Mouse (Mus musculus) T-helper 1 cell (primary cell): Measurements from ENCODE around the gene Tmem132d.
"Not testable (repeated sequence)": the region's sequence is repeated elsewhere in the genome, so short reads cannot be mapped to it uniquely, and the experiment has no call there.

ENCODE experiments used
- in situ Hi-C: fragments of 300-600 bp; cut with MboI, MseI; formaldehyde crosslinking; loops from one replicate; pipeline ENCODE4 v1.15.1; 2025; ENCODE audit warnings: high pct_unique_total_duplicates

Gene Tmem132d

DNA sequence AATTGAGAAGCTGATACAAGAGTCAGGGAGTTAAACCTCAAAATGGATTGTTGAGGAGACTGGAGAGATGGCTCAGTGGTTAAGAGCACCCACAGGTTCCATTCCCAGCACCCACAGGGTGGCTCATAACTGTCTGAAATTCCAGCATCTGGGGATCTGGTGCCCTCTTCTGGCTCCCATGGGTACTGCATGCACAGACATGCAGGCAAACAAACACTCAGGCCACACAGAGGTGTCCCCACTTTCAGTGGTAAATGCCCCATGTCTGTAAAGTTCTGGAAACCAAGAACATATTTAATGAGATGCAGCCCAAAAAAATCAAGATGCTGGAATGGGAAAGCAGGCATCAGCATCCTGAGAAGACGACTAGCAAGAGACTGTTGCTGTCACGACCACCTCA is 333.4 kb downstream of the Tmem132d start:
- in situ Hi-C loops = no loop called here

DNA sequence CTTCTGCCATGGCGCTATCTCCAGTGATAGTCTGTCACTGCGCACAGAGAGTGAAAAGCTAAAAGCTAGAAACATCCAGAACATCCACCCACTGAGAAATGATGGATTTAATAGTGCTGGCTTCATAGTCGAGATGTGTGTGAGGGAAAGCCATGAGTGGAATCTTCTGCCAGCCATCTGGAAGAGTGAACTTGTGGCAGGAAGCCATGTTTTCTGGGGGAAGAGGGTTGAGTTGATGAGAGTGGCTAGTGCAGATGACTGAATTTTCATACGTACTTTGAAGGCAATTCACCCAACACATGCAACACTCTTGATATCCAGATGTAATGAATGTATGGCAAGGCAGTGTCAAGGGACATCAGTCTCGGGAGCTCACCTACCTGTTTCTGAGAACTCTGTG is 342.3 kb downstream of the Tmem132d start:
- in situ Hi-C loops = no loop called here

DNA sequence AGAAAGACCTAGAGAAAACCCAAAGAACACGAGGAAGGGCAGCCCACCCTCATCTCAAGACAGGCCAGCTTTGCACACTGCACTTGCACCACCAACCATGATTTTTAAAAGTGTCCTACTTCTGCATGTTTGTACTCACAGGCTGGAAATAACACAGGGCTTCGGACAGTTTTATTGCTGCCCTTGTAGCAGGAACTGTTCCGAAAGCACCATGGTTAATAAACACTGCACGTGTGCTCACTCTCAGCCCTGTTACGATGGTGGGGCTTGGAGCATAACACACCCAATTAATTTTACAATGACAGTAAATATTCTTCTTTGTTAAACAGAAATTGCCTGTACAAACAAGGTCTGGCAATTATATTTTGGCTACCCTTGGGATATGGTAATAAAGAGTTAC is 357.4 kb downstream of the Tmem132d start:
- in situ Hi-C loops = no loop called here

GRCm38 (mm10) chr5:128072616-128073015 is 360.3 kb downstream of the Tmem132d start:
- in situ Hi-C loops = no loop called here

- in situ Hi-C loops = no loop called here
Observed at GRCm38 (mm10) chr5:128041781-128042180, 391.1 kb downstream of the Tmem132d start.

DNA sequence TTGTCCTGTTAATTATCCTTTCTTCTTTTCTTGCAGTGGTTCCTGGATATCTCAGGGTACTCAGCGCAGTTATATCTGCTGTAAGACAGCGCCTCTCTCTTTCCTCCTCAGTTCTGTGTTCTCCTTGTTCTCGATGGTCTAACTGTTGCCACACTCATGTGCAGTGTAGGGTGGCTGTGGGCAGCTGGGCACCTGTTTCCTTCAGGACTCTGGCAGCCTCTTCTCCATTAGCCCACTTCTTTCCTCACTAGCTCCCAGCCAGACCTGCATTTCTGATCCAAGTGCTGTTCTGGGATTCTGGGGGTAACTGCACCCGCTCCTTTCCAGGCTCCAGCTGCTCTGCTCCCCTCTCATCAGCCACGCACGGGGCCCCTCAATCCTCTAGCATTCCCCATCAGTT is 392.8 kb downstream of the Tmem132d start:
- in situ Hi-C loops = no loop called here

DNA sequence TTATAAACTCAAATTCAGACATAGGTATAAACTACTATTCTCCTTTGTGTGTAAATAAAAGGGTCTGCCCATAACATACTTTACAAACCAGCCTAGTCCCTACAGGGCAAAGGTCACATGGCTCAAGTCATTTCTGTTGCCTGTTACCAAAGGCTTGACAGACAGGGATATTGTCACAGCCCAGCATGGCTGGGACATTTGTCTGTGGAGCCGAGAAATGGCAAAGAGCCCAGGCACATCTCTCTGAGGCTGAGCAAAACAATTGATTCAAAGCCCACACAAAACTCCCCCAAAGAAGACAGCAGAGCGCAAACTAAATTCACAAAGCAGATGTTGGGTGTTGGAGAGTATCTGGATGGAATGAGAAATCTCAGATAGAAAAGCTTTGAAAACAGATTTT is 405.8 kb downstream of the Tmem132d start:
- in situ Hi-C loops = no loop called here

DNA sequence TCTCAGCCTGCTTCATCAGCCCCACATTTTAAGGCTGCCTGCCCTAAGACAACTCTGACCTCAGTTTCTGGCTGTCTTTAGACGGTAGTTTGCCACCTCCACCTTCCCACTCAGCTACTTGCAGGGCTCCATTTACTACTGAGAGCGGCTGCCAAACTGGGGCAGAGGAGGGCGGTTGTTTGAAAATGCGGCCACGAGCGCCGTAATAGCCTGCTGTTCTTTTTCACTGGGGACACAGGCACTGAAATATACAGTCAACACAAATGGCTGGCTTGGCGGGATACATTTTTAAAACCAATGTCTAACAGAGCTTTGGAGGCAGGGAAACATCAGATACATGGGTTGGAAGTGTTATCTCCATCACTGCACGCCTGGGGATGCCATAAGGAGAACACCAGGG is 428.2 kb downstream of the Tmem132d start:
- in situ Hi-C loops = no loop called here

- in situ Hi-C loops = no loop called here
Observed at GRCm38 (mm10) chr5:127996526-127997245, 436.2 kb downstream of the Tmem132d start.

- in situ Hi-C loops = no loop called here
Observed at GRCm38 (mm10) chr5:127993460-127993859, 439.4 kb downstream of the Tmem132d start.

- in situ Hi-C loops = no loop called here
Observed at GRCm38 (mm10) chr5:127990826-127991225, 442.1 kb downstream of the Tmem132d start.

GRCm38 (mm10) chr5:127980003-127980358 is 452.9 kb downstream of the Tmem132d start:
- in situ Hi-C loops = loop anchor here (10.0 kb wide), 1 partner anchor 1415 kb away; no protein-coding TSS in a partner anchor

GRCm38 (mm10) chr5:127979329-127980002 is 453.4 kb downstream of the Tmem132d start:
- in situ Hi-C loops = loop anchor here (10.0 kb wide), 1 partner anchor 1415 kb away; no protein-coding TSS in a partner anchor

GRCm38 (mm10) chr5:127976661-127977060 is 456.2 kb downstream of the Tmem132d start:
- in situ Hi-C loops = no loop called here

- in situ Hi-C loops = no loop called here
Observed at GRCm38 (mm10) chr5:127965700-127966099, 467.2 kb downstream of the Tmem132d start.

- in situ Hi-C loops = no loop called here
Observed at GRCm38 (mm10) chr5:127962656-127963055, 470.2 kb downstream of the Tmem132d start.

DNA sequence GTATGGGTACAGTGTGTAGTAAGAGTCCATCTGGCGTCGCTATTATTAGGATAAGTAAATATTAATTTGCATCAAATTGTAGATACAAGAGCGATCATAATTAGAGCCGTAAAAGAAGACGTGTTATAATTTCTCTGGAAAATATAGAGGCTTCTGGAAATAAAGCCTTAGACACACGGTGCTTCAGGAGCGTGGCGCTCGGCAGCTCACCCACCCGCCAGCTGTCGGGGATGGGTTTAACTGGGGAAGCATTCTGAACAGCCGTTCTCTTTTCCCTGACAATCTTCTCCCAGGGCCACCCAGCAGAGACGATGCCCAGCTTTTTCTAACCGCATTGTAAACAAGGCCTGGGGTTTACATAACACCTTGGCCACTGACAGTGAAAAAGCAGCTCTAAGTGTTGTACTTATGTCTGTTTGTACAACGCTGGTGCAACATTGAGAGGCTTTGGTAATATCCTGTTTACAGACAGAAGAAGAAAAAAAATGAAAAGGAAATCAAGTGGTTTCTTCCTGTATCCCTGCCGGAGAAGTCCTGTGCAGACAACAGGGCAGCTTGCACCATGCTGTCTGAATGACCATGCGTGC is 476.3 kb downstream of the Tmem132d start:
- in situ Hi-C loops = no loop called here

GRCm38 (mm10) chr5:127954231-127954790 is 478.6 kb downstream of the Tmem132d start:
- in situ Hi-C loops = no loop called here

DNA sequence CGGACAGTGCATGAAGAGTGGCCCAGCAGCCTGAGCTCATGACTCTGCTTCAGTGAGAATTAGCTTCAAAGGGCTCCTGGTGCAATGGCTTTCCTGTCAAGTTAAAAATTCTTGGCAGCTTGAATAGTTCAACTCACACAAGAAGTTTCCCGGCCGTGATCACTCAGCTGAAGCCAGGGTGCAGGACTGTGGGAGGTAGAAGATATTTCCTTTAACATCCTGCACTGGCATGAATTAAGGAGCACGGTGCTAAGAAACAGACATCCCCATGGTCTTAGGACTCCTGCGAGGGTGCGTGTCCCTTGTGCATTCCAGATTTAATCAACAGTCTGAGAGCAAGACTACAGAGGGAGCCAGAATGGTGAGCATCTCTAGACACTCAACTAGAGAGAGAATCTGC is 480.1 kb downstream of the Tmem132d start:
- in situ Hi-C loops = no loop called here

DNA sequence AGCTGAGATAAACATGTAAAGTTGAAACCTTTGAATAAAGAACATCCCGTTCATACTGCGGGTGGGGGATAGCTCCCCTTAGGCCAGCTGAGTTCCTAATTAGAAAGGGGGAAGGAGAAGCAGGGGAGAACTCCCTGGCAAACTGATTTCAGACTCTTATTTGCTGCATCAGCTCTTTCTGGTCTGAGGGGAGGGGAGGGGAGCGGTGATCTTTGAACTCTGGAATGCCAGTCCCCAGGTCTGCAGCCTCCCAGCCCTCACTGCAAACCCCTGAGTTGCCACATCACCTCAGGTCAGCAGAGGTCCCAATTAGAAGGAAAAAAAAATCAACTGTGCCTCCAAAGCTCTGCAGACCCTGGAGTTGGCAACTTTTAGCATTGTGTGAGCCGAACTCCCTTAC is 482.3 kb downstream of the Tmem132d start:
- in situ Hi-C loops = no loop called here

DNA sequence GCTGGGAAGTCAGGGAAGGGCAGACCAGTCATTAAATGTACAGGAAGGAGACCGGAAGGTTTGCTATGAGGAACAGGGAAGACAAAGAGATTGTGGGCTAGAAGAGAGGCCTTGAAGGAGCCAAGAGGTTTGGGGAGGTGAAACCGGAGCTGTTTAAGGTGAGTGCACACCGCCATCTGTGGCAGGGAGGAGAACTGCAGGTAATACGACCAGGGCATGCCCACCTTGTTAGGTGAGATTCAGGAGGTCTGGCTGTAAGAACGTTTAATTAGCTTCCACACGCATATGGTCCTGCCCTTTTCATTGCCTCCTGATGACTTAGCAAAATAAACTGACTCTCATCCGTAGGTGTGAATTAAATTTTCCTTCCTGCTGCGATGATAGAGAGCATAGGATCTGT is 485.6 kb downstream of the Tmem132d start:
- in situ Hi-C loops = no loop called here

DNA sequence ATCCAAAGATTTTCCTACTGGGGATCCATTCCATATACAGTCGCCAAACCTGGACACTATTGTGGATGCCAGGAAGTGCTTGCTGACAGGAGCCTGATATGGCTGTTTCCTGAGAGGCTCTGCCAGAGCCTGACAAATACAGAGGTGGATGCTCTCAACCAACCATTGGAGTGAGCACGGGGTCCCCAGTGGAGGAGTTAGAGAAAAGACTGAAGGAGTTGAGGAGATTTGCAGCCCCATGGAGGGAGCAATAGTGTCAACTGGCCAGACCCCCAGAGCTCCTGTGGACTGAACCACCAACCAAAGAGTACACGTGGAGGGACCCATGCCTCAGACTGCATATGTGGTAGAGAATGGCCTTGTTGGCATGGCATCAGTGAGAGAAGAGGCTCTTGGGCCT is 490.7 kb downstream of the Tmem132d start:
- in situ Hi-C loops = not testable (repeated sequence)
